Mouse (Mus musculus): ENCODE measurements around the gene Ube2l3.
"Not testable (repeated sequence)": the region's sequence is repeated elsewhere in the genome, so short reads cannot be mapped to it uniquely, and the experiment has no call there.

Gene Ube2l3

DNA sequence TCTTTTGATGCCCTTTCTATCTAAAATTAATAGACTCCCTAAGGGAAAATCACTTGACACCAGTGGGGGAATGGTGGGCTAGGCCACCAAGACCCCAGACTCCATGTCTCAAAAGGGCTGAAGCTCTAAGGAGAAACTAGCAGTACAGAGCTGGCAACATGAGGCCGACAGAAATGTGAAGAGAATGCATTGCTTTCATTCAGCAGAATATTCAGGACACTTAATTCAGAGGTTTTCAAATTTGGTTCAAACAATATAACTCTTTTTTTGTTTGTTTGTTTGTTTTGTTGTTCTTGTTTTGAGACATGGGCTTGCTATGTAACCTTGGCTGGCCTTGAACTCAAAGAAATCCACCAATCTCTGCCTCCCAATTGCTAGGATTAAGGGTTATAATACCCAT, at the start of gene Ube2l3:
Gene Ube2l3 (minus strand): TSS at position 101 of the 400 bp plus-strand sequence.
- no peak for DNase-seq

DNA sequence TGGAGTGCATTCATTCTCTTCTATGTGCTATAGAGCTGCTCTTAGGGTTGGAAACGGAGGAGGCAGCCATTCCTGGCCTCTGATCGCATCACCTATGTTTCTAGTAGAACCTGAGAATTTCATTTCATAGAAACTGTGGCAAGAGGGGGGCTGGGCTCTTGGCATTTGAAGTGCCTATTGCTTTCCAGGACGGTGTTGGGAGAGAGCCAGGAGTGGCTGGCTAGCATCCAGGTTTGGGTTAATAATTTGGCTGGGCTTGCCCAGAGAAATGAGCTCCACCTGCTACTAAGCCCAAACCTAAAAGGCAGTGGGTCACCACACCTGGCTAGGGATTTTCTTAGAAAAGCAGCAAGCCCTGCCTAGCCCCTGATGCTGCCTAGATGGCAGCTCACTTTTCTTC, 49.1 kb upstream of the Ube2l3 start:
- peak; percentile 94 for DNase-seq

DNA sequence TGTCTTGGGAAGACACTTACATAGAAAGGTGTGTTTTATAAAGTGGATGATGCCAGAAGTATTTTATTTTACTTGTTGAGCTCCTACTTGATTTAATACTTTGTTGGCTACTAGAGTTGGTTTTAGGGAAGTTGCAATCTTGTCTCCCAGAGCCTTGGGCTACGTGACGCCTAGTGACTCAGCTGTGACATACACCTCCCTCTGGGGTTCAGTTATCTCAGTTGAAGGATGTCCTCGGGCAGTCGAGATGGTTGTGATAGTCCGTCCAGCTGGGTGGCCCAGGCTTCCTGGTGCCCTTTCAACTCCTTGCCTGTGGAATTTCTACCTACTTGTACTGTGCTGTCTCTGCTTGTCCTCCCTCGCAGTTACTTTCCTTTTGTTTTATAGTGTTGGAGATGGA, 46.7 kb upstream of the Ube2l3 start:
- no peak for DNase-seq

DNA sequence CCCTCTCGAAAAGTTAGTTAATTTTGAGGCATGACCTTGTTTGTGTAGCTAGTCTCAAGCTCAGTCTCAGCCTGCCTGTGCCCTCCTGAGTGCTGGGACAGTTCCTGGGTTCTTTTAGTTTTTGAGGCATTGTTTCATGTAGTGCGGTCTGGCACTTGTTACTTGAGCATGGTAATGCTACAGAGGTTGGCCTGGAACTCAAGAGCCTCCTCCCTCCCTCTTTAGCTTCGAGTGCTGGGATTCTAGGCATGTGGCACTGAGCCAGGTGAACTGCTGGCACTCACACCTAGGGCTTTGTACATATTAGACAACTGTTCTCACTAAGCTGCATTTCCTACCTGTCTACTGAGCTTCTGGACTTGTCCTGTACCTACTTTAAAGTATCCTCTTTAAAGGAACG, 45.3 kb upstream of the Ube2l3 start:
- DNase-seq, result peak; percentile 77

DNA sequence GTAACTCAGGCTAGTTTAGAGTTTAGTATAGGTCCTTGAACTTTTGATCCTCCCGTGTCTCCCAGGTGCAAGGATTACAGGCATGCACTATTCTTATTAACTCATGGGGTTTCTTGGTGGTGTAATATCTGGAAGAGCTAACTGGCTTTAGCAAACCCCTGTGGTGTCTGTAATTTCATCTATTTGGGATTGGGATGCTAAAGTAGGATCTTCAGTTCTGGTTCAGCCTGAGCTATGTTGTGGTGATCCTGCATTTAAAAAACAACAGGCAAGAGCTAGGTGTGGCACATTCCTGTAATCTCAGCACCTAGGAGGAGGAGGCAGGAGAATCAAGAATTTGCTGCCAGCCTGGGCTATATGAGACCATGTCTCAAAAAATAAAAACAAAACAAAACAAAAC, 42.5 kb upstream of the Ube2l3 start:
- DNase-seq, result no peak

DNA sequence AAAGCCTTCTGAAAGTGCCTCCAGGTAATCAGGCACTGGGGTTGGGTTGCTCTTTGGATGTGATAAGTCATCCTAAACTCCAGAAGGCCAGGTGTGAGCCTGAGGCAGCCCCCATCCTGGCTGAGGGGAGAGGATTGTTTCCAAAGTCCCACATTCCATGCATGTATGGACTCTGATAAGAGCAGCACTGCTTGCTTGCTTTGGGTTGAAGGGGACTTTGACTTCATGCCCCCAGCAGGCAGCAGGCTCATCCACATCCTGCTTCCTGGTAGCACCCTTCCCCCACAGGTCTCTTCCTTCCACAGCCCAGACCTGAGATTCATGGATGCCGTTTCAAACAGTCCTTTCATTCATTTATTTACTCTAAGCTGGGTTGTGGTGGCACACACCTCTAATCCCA, 41.3 kb upstream of the Ube2l3 start:
- no peak for DNase-seq

DNA sequence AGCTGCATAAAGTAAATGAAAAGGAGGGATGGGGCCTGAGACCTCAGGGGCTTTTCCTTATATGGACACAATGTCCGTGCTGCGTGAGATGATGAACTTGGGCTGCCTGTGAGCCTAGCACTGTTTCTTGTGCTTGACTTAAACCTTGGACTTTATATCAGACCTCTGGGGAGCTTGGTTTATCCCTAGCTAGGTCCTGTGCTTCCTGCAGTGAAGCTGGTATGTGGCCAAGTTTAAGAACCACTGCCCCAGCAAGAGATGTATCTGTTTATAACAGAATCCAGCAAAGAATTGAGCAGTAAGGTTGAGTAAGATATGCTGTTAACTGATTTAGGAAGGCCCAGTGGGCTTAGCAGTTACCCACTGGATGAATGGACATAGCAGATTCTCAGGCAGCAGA, 37.0 kb upstream of the Ube2l3 start:
- peak; percentile 40 for DNase-seq

DNA sequence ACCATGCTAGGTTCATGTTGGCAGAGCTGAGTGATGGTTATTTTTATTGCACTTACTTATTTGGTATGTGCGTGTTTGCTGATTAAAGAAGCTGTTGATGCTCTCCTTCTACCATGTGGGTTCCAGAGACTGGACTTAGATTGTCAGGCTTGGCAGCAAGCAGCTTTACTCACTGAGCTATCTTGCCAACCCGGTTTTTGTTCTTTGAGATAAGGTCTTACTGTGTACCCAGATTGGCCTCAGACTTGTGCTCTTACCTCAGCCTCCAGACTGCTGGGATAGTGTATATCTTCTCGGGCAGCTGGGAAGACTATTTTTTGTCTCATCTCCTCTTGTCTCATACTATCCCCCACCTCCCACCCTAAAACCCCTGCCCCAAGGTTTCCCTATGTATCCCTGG, 35.2 kb upstream of the Ube2l3 start:
- no peak for DNase-seq

DNA sequence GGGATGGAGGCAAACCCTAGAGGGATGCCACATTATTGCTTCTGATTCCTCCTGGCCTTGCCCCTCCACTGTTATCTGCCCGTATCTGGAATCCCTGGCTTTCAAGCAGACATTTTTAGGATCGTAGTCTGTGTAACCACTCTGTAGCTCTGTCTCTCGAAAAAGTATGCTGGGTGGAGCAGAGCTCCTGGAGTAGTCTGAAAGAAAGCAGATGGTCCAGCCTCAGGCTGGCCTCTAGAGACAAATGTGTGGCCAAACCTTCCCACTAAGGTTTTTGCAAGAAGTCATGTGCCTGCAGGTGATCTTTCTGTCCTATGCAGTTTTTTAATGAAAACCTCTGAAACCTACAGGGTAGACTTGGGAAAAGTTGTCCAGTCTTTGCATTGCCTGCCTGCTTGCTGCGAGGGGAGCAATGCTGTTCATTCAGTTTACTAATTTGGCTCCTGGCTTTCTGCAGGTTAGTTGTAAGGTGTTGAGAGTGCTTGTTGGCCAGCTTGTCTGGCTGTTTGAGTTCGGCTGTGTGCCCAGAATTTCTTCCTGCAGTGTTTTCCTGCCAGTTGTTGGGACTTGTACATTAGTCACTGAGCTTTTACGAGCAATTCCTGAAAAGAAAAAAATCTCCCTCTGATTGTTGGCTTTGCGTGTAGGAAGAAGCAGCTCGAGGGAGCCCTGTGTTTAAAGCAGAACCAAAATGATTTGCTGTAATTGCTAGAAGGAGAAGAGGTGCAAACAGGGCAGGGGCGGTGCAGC, 32.6 kb upstream of the Ube2l3 start:
- DNase-seq, result peak; percentile 58

DNA sequence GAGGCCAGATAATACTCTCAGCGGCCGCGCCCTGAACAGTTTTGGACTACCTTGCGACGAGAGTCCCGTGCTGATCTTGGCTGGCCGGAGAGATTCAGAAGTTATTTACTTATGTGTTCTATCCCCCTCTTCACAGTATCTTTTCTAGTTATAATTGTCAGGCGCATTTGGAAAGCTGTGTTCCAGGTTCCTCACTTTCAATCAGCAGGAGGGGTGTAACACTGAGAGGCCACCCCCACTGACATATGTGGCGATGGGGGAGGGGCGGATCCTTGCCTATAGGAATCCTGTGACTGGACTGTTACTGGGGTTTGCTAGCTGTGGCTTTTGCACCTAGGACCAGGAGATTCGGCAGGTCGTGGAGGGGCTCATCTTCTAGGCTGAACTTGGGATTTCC, 32.0 kb upstream of the Ube2l3 start:
- no peak for DNase-seq

DNA sequence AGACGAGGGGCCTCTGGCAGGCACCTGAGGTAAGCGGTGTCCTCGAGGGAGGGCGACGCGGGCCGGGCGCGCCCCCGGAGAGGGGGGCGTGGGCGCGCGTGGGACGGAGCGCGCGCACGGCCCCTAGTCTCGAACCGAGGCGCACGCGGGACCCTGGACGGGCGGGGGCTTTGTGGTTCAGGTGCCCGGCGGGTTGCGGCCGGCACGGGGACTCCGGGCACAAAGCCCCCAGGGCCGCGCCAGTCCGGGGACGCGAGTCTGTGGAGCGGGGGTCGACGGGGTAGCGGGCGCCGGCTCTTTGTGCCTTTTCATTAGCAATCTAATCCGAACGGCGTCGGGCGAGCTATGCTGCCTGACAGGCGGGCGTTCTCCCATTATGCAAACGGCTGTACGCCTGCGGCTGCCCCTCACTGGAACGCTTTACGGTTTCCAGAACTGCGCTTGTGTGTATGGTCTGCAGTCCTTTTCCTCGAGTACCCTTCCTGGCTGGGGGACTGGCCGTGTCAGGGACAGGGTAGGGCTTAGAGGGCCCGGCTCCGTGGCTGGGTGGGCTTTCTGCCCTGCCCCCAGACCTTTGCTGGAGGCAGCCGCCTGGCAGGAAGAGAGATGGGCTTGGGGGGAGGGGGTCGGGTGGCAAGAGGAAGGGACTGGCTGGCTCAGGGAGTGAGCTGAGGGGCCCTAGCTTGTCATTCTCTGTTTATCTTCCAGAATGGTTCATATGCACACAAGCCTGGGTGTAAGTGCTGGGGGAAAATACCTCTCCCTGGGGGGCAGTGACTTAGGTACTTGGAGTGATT, 31.5 kb upstream of the Ube2l3 start:
- peak; percentile 21 for DNase-seq

DNA sequence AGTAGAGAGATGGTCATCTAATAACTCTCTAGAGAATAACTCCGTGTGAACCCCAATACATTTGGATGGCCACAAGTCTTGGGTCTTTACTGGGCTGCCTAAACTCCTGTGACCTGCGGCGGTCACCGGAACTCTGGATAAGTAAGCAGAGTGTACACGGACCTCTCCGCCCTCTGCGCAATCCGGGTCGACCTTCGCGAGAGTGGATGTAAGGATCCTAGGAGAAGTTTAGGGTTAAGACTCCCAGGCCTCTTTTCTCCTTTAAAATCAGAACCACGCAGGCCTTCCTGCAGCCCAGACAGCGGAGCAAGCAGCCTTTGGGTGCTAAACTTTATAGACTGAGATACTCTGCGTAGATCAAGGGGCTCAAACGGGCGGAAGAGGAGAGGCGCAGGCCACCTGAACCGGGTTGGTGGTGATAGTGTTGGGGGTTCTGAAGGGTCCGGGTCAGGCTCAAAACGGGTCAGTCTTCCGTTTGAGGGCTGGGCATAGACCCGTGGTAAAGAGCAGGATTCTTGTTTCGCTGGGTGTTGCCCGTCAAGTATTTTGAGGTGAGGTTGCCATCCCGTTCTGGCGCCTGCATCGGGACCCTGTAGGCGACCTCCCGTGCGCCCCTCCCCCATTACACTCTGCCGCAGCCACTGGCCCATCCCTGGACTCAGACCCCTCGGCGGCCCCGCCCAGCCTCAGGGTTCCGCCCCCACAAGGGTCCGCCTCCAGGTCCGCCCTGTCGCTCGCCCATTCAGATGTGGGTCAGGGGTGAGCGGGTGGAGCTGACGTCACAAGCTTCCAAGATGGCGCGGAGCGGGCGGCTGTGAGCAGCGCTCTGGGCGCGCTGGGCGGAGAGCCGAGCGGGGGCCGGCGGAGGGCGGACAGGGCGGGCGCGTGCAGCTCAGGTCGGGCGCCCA, 30.6 kb upstream of the Ube2l3 start, which contains the start of gene Hic2:
Gene Hic2 (plus strand): TSS at position 779 of the 908 bp plus-strand sequence.
- DNase-seq, result peak; percentile 96

DNA sequence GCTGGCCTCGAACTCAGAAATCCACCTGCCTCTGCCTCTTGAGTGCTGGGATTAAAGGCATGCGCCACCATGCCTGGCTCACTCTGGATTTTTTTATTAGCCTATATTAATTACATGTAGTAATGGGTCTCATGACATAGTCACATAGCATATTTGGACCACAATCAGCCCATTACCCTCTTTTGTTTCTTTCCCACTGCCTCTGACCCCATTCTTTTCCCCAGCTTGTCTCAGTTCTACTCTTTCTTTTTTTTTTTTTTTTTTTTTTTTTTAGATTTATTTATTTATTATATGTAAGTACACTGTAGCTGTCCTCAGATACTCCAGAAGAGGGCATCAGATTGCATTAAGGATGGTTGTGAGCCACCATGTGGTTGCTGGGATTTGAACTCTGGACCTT, 29.1 kb upstream of the Ube2l3 start:
- DNase-seq, result not testable (repeated sequence)

DNA sequence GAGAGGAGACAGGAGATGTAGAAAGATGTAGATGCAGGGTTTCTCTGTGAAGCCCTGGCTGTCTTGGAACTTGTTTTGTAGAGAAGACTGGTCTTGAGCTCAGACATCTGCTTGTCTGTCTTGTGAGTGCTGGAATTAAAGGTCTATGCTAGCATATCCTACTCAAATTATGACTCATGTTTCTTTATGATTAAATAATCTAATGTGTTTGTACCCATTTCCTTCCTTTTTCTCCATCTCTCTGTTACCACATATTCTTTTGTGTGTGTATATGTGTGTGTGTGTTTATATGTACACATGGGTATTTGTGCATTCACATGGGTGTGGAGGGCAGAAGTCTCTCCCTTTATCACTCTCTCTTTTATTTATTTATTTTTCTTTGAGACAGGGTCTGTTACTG, 24.0 kb upstream of the Ube2l3 start:
- no peak for DNase-seq

DNA sequence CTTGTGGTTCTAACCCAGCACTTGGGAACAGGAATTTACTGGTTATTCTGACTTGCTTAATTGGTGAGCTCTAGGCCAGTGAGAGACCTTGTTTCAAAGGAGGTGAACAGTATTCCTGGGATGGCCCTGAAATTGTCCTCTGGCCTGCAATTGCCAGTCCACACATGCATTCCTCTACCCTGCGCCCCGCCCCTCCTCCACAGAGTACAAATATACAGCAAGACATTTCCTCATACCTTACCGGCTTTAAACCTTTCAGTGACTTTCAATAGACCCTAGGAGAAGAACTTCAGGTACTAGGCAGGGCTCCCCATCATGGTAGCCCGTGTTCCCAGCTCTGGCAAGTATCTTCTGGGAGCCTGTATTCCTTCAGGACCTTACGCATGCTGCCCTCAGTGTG, 23.1 kb upstream of the Ube2l3 start:
- DNase-seq, result no peak

DNA sequence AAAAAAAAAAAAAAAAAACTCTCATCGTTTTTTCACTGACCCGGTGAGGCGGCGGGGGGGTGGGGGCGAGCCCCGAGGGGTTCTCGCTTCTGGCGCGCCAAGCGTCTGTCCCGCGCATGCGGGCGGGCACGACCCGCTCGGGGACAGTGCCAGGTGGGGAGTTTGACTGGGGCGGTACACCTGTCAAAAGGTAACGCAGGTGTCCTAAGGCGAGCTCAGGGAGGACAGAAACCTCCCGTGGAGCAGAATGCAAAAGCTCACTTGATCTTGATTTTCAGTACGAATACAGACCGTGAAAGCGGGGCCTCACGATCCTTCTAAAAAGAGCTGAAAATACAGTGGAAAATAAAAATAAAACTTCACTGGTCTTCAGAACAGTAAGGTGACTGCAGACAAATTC, 19.7 kb upstream of the Ube2l3 start:
- peak; percentile 68 for DNase-seq

DNA sequence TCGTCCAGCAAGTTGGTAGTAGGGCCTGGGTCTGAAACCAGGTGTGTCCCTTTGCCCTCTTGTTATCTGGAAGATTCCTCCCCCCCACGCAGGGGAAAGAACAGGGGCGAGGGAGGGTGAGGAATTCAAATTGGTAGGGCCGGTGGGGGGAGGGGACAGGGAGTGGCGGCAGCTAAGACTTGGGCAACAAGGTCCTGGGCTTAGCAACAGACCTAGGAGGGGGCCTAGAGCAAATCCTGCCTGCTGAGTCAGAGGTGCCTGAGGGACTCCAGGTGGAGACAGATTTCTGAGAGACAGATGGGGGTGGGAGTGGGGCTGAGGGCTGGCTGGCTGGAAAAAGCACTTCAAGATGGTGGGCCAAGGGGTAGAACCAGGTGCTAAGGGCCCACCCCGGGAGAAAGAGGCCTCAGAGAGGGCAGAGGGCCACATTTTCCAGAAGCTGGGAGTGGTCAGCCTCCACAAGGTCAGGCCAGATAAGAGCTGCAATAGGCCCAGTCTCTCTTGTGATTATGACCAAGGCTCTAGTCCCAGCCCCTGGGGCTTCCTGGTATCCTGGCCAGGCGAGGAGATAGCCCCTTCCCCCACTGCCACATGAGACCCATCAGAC, 17.8 kb upstream of the Ube2l3 start:
- no peak for DNase-seq

DNA sequence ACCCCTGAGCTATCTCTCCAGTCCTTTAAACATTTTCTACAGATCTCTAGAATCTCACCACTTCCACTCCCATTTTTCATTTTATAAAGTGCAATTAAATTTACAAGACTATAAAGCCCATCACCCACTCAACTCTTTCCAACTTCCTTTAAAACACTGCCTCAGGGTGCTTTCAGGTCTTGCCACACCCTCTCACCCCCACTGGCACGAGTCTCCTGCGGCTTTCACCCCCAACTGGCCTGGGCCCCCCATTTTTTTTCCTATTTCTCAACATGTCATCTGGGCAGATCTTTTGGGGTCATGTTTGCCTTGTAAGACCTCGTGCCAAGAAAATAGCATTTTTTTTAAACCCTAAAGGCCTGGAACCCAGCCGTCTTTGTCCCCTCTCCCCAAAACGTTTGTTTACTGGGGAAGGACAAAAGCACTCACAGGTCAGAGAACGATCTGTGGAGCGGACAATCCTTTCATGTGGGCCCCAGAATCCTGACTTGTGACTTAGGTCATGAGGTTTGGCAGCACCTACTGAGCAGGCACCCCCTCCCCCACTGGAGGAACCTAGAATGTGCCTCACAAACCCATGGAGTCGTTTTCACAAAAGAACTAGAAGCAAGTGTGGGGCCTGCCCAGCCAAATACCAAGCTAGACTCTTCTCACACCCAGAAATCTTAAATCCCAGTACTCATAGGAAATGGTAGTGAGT, 14.6 kb upstream of the Ube2l3 start:
- DNase-seq, result no peak

DNA sequence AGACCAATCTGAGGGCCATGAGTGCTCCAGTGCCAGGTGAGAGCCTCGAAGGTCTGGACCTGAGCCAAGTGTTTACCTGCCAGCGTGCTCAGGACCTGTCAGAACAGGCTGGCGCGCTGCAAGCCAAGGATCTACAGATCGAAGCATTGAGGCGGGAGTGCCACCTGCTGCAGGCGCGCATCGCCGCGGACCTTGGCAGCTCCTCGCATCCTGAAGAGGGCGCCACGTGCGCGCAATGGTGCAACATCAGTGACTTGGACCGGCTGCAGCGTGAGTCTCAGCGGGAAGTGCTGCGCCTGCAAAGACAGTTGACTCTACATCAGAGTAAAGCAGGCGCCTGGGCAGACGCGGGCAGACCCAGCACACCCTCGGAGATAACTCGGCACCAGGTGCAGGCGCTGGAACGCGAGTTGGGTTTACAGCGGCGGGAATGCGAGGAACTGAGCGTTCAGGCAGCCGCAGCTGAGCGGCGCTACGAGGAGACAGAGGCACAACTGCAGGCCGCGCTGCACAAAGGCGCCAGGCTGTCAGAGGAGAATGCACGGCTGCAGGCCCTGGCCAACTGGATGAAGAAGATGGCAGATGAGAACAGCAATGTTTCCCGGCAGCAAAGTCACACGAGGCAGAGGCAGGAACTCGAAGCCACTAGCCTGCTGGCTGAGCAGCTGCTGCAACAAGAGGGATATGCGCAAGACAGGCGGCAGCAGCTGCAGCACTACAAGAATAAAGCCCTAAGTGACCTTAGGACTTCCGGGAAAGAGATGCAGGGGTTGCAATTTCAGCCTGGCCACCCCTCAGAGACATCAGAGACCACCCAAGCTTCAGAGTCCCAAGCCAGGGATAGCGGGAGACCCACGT, 7.8 kb upstream of the Ube2l3 start:
- DNase-seq, result peak; percentile 88

DNA sequence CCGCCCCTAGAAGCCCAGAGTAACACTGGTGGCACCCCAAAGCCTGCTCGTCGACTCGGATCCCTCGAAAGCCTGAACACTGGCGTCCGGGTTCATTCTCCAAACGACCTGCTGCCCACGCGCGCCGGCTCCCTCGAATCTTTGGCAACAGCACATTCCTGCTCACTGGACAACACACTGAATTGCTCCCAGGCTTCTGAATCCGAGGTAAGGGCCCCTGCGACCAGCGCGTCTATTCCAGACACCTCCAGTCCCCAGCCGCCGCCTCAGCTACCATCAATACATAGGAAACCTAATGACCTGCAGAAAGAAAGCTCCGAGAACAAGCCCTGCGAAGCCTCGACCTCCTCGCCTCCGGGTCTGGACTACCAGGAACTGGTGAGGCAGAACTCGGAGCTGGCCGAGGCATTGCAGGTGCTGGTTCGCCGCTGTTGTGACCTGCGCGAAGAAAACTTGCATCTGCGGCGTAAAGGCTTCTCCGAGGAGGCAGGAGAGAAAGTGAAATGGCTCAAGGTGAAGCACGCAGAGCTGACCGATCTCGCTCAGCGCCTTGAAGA, 7.0 kb upstream of the Ube2l3 start:
- DNase-seq, result no peak
